Mouse (Mus musculus) liver, embryonic 16.5 days (tissue): Measurements from ENCODE around the gene Lrrn2. TPM values are rescaled to one million over a fixed set of nuclear protein-coding genes. Genes with fewer than 3 reads are reported as not detected.

ENCODE experiments used
- ATAC-seq: fragments of 200-750 bp; cut with Nextera tagmentation; 2 replicates; pipeline ENCODE4 v1.8.0; 2017; ENCODE audit warnings: low read depth, mild to moderate bottlenecking, moderate number of reproducible peaks, moderate library complexity
- H3K27ac ChIP-seq: fragments of 300-500 bp; sonication (generic); 2 replicates; pipeline ENCODE4 v1.5.1; 2014; ENCODE audit warnings: mild to moderate bottlenecking, low read length
- H3K27me3 ChIP-seq: fragments of 300-500 bp; sonication (generic); 2 replicates; pipeline ENCODE4 v1.6.1; 2014; ENCODE audit warnings: low read depth, low read length, mixed read lengths; ENCODE audit not compliant: control insufficient read depth, insufficient read depth
- H3K36me3 ChIP-seq: fragments of 300-500 bp; sonication (generic); 2 replicates; pipeline ENCODE4 v1.6.1; 2014; ENCODE audit warnings: mild to moderate bottlenecking; ENCODE audit not compliant: control insufficient read depth, insufficient read depth
- H3K4me1 ChIP-seq: fragments of 300-500 bp; sonication (generic); 2 replicates; pipeline ENCODE4 v1.6.1; 2014; ENCODE audit warnings: low read depth, low read length, mixed read lengths; ENCODE audit not compliant: control insufficient read depth
- H3K4me2 ChIP-seq: fragments of 300-500 bp; sonication (generic); 2 replicates; pipeline ENCODE4 v1.6.1; 2014; ENCODE audit warnings: low read depth, low read length, mixed read lengths
- H3K4me3 ChIP-seq: fragments of 300-500 bp; sonication (generic); 2 replicates; pipeline ENCODE4 v1.5.1; 2014; ENCODE audit warnings: low read depth, mild to moderate bottlenecking, low read length
- H3K9ac ChIP-seq: fragments of 300-500 bp; sonication (generic); 2 replicates; pipeline ENCODE4 v1.6.1; 2014; ENCODE audit warnings: low read depth, low read length
- H3K9me3 ChIP-seq: fragments of 300-500 bp; sonication (generic); replicated peaks from 2 replicates; pipeline ENCODE4 v1.6.1; 2016; ENCODE audit warnings: low read length; ENCODE audit not compliant: control insufficient read depth
- WGBS: fragments of 180-500 bp; shearing (Covaris S2); extraction: QIAGEN DNeasy Blood & Tissue Kit; methylation state at CpG from one replicate; pipeline ENCODE4 v1.1.7; 2014; ENCODE audit not compliant: insufficient replicate concordance; 5-methylcytosine and 5-hydroxymethylcytosine counted together
- polyA plus RNA-seq: library from polyadenylated mRNA; unstranded; fragments of >200 nt; fragmentation: Nextera tagmentation; extraction: Ambion mirVana; gene quantifications from 2 replicates; pipeline ENCODE4 v1.2.1, GENCODE M21; 2015

The Lrrn2 gene
- polyA plus RNA-seq, 1 experiment from 2014 or later = 0.13 TPM

- Histone ChIP-seq H3K27ac (no peak overlapping the region), H3K9ac (no peak overlapping the region), H3K4me1 (no peaks in the 10 kb centered on the region), H3K9me3 (no peaks in the 10 kb centered on the region), H3K4me2 (no peak overlapping the region), H3K36me3 (no peaks in the 10 kb centered on the region), H3K27me3 (no peaks in the 10 kb centered on the region), H3K4me3 (no peak overlapping the region)
- ATAC-seq = peak; percentile 21; the same call in 1 of the 2 replicates
- WGBS = 42% methylated on average over 17 of the region's 17 CpGs
These were observed 13.4 kb downstream of the Lrrn2 start for GRCm38 (mm10) chr1:132893311-132894077.

GRCm38 (mm10) chr1:132899029-132899428 is 19.0 kb downstream of the Lrrn2 start:
- no peak overlapping the region for H3K4me3 ChIP-seq
- no peaks in the 10 kb centered on the region for H3K9me3 ChIP-seq

GRCm38 (mm10) chr1:132899626-132900025 is 19.6 kb downstream of the Lrrn2 start:
- Histone ChIP-seq H3K27me3 (no peaks in the 10 kb centered on the region), H3K9me3 (no peaks in the 10 kb centered on the region), H3K9ac (no peak overlapping the region), H3K4me3 (no peak overlapping the region), H3K4me1 (no peaks in the 10 kb centered on the region), H3K27ac (no peak overlapping the region), H3K4me2 (no peak overlapping the region), H3K36me3 (no peaks in the 10 kb centered on the region)
- no peak for ATAC-seq
- WGBS = 69% methylated on average over 7 of the region's 7 CpGs

More at GRCm38 (mm10) chr1:132899029-132899428, 19.0 kb downstream of the Lrrn2 start:
- no peak for ATAC-seq
- Histone ChIP-seq H3K36me3 (no peaks in the 10 kb centered on the region), H3K9ac (no peak overlapping the region), H3K4me2 (no peak overlapping the region), H3K27ac (no peak overlapping the region), H3K4me1 (no peaks in the 10 kb centered on the region), H3K27me3 (no peaks in the 10 kb centered on the region)
- WGBS = 82% methylated on average over 6 of the region's 6 CpGs

DNA sequence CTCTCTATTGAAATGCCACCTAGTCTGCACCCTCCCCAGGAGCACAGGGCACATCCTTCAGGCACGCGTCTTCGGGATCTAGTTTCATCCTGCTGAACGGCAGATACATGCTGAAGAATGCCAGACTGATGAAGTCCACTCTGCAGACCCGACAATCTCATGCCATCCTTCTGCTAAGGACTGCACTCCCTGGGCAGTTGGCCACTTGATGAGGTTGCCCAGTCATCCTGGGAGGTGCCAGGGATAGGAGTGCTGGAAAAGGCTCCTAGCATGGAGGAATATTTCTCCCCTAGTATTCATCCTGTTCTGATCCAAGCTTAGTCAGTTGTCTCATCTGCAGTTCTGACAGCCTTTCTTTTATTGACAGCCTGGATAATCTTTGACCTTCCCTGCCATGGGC is 20.9 kb downstream of the Lrrn2 start:
- Histone ChIP-seq H3K27ac (no peak overlapping the region), H3K36me3 (no peaks in the 10 kb centered on the region), H3K4me2 (no peak overlapping the region), H3K9ac (no peak overlapping the region), H3K27me3 (no peaks in the 10 kb centered on the region), H3K4me3 (no peak overlapping the region), H3K4me1 (no peaks in the 10 kb centered on the region), H3K9me3 (no peaks in the 10 kb centered on the region)
- 69% methylated on average over 5 of the region's 5 CpGs for WGBS
- no peak for ATAC-seq

- 47% methylated on average over 4 of the region's 4 CpGs for WGBS
- ATAC-seq = no peak
- Histone ChIP-seq H3K4me3 (no peak overlapping the region), H3K4me2 (no peak overlapping the region), H3K27ac (no peak overlapping the region), H3K27me3 (no peaks in the 10 kb centered on the region), H3K9me3 (no peaks in the 10 kb centered on the region), H3K4me1 (no peaks in the 10 kb centered on the region), H3K36me3 (no peaks in the 10 kb centered on the region), H3K9ac (no peak overlapping the region)
These were observed 23.4 kb downstream of the Lrrn2 start for GRCm38 (mm10) chr1:132903519-132903918.

DNA sequence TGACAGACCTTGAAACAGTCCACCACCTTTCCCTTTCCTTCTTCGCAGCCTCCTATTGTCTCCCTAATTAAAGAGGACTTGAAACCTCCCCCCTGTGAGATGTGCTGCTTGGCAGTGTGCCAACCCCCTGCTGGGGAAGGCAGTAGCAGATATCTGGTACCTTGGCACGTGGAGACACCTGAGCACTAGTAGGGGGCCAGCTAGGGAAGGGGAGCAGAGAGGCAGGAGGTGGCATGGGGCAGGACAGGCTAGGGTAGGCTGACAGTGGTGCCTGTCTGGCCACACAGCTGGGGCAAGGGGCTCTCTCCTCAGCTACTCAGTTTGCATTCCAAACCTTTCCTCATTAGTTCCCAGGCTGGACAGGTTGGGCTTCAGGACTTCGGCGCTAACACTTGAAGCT is 29.0 kb downstream of the Lrrn2 start:
- Histone ChIP-seq H3K4me2 (no peak overlapping the region), H3K4me3 (no peak overlapping the region), H3K4me1 (no peaks in the 10 kb centered on the region), H3K36me3 (no peaks in the 10 kb centered on the region), H3K9ac (no peak overlapping the region), H3K27me3 (no peaks in the 10 kb centered on the region), H3K9me3 (no peaks in the 10 kb centered on the region), H3K27ac (no peak overlapping the region)
- WGBS = 61% methylated on average over 4 of the region's 4 CpGs
- ATAC-seq = no peak

DNA sequence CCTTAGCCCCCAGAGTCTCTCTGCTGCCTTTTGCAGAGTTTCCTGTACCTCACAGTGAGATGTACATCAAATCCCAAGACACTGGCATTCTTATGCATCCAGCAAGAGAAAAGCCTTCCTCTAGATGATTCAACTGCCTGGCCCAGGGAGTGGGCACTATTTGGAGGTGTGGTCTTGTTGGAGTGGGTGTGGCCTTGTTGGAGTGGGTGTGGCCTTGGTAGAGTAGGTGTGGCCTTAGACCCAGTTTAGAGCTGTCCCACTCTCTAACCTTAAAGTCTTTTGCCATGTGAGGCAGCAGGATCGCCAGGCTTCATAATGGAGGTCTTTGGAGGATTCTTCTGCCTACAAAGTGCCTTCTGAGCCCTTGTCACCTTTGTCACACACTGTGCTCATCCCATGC is 29.9 kb downstream of the Lrrn2 start:
- ATAC-seq = no peak
- Histone ChIP-seq H3K27me3 (no peaks in the 10 kb centered on the region), H3K9ac (no peak overlapping the region), H3K4me2 (no peak overlapping the region), H3K4me1 (no peaks in the 10 kb centered on the region), H3K9me3 (no peaks in the 10 kb centered on the region), H3K4me3 (no peak overlapping the region), H3K36me3 (no peaks in the 10 kb centered on the region), H3K27ac (no peak overlapping the region)
- WGBS = 52% methylated on average over 1 of the region's 1 CpGs

DNA sequence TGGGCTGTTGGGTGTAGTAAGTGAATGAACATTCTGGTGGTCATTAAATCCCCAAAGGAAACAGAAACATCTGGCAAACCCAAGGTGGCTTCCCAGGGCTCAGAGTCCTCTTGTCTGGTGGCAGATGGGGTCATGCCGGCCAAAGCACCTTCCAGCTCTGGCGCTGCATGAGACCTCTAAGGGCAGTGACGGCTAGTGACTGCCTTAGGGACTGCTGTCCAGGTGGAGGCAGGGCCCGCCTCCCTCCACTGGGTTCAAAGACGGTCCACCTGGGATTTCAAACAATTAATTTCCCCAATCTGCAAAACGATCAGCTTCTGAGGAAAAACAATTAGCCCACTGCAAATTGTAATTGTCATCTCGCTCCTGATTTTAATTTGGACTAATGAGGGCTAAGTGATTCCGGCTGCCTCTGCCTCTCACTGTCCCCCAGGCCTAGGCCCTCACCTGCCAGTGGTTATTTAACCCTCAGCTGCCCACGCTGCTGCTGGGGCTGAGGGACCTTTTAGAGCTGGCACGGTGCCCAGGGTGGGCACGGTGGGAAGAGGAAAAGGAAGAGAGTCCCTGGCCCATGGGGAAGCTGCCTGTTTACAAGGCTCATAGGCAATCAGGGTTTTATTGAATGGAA is 30.5 kb downstream of the Lrrn2 start:
- Histone ChIP-seq H3K9ac (no peak overlapping the region), H3K27ac (no peak overlapping the region), H3K4me1 (no peaks in the 10 kb centered on the region), H3K36me3 (no peaks in the 10 kb centered on the region), H3K4me2 (no peak overlapping the region), H3K9me3 (no peaks in the 10 kb centered on the region), H3K27me3 (no peaks in the 10 kb centered on the region), H3K4me3 (no peak overlapping the region)
- no peak for ATAC-seq
- 58% methylated on average over 11 of the region's 11 CpGs for WGBS

DNA sequence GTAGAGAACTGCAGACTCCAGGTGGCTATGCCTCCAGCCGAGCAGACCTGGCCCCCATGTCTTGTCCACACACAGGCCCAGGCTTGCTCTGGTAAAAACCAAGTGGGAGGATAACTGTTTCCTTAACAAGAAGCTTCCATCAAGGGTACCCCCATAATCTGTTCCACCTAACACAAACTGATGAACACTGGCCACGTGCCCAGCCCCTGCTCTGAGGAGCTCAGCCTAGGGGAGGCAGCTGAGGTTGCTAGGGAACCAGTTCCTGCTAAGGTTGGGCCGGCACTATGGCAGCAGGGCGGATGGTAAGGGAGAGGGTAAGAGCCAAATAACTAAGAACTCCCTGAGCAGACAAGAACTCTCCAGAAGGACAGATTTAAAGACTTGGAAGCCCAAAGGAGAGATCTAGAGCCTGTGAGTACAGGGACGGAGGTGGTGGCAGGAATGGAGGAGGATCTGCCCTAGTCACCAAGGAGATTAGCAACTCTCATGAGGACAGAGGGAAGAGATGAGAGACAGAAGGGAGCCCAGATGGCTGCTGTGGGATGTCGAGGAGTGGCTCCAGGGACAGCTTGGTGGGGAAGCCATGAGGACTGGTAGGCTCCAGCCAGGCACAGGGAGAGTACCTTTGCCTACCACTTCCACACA is 35.9 kb downstream of the Lrrn2 start:
- Histone ChIP-seq H3K4me1 (no peaks in the 10 kb centered on the region), H3K27ac (no peak overlapping the region), H3K36me3 (no peaks in the 10 kb centered on the region), H3K9me3 (no peaks in the 10 kb centered on the region), H3K9ac (no peak overlapping the region), H3K4me3 (no peak overlapping the region), H3K27me3 (no peaks in the 10 kb centered on the region; the same call in 1 of the 2 replicates), H3K4me2 (no peak overlapping the region)
- 38% methylated on average over 6 of the region's 6 CpGs for WGBS
- ATAC-seq = no peak
